Mouse (Mus musculus) cerebellum, adult 2 months (tissue): ENCODE results near the gene Stx6. TPM values are rescaled to one million over a fixed set of nuclear protein-coding genes. Genes with fewer than 3 reads are reported as not detected.

Source experiments
- DNase-seq, 2 experiments: peaks; one replicate each; pipeline ENCODE4 v3.0.0; 2021
- H3K27ac ChIP-seq: fragments of 200-500 bp; 2 replicates; pipeline ENCODE4 v1.5.1; 2012; ENCODE audit warnings: low read length, control low read depth, inconsistent platforms; ENCODE audit not compliant: insufficient read depth
- H3K27me3 ChIP-seq: fragments of 200-500 bp; 2 replicates; pipeline ENCODE4 v1.6.1; 2012; ENCODE audit warnings: inconsistent platforms, mild to moderate bottlenecking, low read length, moderate library complexity; ENCODE audit not compliant: control insufficient read depth, insufficient read depth
- H3K4me1 ChIP-seq: fragments of 200-500 bp; 2 replicates; pipeline ENCODE4 v1.6.1; 2011; ENCODE audit warnings: low read length; ENCODE audit not compliant: control insufficient read depth, insufficient read depth
- H3K4me3 ChIP-seq: fragments of 200-500 bp; replicated peaks from 2 replicates; pipeline ENCODE3; 2011; ENCODE audit warnings: mild to moderate bottlenecking, low read depth, low read length, control low read depth; ENCODE audit not compliant: insufficient read depth
- CTCF ChIP-seq: fragments of 200-500 bp; IDR thresholded peaks from 2 replicates; pipeline ENCODE4 v1.5.1; 2011; ENCODE audit warnings: low read depth, mild to moderate bottlenecking, control low read depth, low read length, moderate library complexity, borderline replicate concordance; ENCODE audit not compliant: insufficient read depth
- POLR2A ChIP-seq: fragments of 200-500 bp; IDR thresholded peaks from 2 replicates; pipeline ENCODE4 v1.6.1; 2011; ENCODE audit warnings: low read length, control low read depth, borderline replicate concordance; ENCODE audit not compliant: insufficient read depth
- WGBS: fragments of 180-500 bp; shearing (Covaris S2); methylation state at CpG from one replicate; pipeline ENCODE4 v1.1.7; 2018; 5-methylcytosine and 5-hydroxymethylcytosine counted together
- polyA plus RNA-seq: library from polyadenylated mRNA; depleted of rRNA; stranded (reverse); fragments of >200 nt; gene quantifications from 2 replicates; pipeline ENCODE4 v1.2.3, GENCODE M21; 2012; rRNA removed

Stx6 gene
- polyA plus RNA-seq: 82.2 and 83.2 TPM in 2 replicates

DNA sequence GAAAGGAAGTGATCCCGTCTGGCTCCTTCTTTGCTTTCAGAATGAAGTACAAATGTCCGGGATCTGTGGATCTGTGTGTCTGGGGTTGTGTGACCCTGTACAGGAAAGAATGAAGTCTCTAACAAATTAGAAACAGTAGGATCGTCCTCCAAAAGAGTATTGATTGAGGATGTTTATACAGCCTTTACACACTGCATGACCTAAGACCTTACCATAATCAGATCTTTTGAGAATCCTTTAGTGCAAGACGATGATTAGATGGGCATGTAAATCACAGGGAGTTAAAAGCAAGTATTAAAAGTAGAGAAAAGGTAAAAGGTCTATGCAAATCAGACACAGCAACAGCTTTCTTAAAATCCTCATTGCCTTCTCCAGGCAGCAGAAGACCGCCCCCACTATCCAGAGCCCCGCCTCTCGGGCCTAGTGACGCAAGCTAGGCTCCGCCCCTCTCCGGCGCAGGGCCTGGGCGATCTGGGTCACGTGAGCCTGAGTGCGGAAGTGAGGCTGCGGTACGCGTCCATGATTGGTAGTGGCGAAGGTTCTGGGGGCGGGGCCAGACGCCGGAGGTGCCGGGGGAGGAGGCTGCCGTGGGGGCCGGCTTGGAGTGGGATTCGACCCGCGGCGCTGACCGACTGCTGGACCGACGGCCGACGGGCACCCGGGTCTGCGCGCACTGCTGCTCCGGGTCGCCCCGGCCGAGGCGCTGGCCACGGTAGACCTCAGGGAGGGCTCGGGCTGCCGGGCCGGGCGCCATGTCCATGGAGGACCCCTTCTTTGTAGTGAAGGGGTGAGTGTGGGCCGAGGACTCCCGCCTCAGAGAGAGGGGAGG is at the start of gene Stx6:
Stx6 (plus strand) TSS at position 575 of the 829 bp plus-strand sequence.
- TF ChIP-seq CTCF (no peak), POLR2A (peak; percentile 46; the same call in 1 of the 2 replicates)
- Histone ChIP-seq H3K4me3 (peak within 1 kb of the TSS; percentile 72), H3K27ac (peak within 1 kb of the TSS; percentile 67), H3K4me1 (no peaks in the 10 kb centered on the region), H3K27me3 (no peaks in the 10 kb centered on the region)
- DNase-seq: peak; percentile 97 to 98
- WGBS: 4% methylated on average over 44 of the region's 48 CpGs

GRCm38 (mm10) chr1:155109387-155110350 is 48.8 kb upstream of the Stx6 start:
- Histone ChIP-seq H3K4me3 (no peak overlapping the region), H3K27ac (no peak overlapping the region), H3K27me3 (no peaks in the 10 kb centered on the region), H3K4me1 (peaks cover 5% of the 10 kb centered on the region)
- no peak for DNase-seq
- WGBS: 48% methylated on average over 18 of the region's 18 CpGs
- no peak for TF ChIP-seq POLR2A
- TF ChIP-seq CTCF: no peak

DNA sequence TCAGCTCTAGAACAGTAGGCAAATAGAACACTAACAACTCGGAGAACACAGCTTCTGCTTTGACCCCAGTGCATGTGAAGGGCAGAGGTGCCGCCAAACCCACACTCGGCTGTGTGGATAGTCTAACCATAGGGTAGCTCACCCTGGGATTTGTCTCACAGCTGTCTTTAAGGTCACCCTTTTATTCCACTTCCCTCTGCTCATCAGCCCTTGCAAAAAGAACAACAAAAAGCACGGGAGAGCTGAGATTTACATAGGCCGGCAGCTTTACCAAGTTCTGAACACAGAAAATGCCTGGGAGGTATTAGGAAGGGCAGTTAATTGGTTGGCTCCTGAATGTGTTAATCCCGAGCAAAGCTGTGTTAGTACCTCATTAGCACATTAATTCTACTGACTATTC is 47.0 kb upstream of the Stx6 start:
- no peak overlapping the region for H3K4me3 ChIP-seq
- TF ChIP-seq CTCF: no peak
- TF ChIP-seq POLR2A: no peak
- WGBS: 92% methylated on average over 6 of the region's 6 CpGs
- DNase-seq: no peak
- no peak overlapping the region for H3K27ac ChIP-seq
- no peaks in the 10 kb centered on the region for H3K27me3 ChIP-seq
- peaks cover 5% of the 10 kb centered on the region for H3K4me1 ChIP-seq

DNA sequence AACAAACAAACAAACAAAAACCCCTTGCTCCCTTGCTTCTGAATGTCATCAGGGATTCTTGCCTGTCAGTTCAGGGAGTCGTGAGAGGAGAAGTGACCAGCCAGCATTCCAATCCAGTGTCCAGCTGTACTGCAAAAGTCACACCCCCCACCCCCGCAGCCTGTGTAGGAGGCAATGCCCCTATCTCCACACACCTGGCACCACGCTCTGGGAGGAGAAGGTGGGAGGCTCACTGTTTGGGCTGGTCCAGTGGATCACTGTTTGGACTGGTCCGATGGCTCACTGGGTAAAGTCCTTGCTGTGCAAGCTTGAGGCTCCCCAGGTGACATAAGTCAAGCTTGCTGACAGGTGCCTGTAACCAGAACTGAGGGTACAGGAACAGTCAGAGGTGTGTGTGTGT is 46.4 kb upstream of the Stx6 start:
- peaks cover 5% of the 10 kb centered on the region for H3K4me1 ChIP-seq
- 91% methylated on average over 4 of the region's 4 CpGs for WGBS
- DNase-seq: no peak
- no peak overlapping the region for H3K27ac ChIP-seq
- H3K27me3 ChIP-seq: no peaks in the 10 kb centered on the region
- no peak overlapping the region for H3K4me3 ChIP-seq
- TF ChIP-seq CTCF (no peak), POLR2A (no peak)

DNA sequence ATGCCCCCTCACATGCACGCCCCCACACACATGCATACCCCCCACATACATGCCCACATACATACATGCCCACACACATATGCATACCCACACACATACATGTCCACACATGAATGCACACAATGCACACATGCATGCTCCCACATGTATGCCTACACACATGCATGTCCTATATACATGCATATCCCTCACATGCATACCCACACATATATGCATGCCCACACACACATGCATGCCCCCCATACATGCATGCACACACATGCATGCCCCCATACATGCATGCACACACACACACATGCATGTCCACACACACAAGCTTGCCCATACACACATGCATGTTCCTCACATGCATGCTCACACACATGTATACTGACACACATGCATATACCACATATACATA is 45.6 kb upstream of the Stx6 start:
- TF ChIP-seq CTCF: no peak
- TF ChIP-seq POLR2A: no peak
- Histone ChIP-seq H3K27ac (no peak overlapping the region), H3K27me3 (no peaks in the 10 kb centered on the region), H3K4me1 (peaks cover 5% of the 10 kb centered on the region), H3K4me3 (no peak overlapping the region)
- DNase-seq: no peak
- 97% methylated on average over 1 of the region's 1 CpGs for WGBS

DNA sequence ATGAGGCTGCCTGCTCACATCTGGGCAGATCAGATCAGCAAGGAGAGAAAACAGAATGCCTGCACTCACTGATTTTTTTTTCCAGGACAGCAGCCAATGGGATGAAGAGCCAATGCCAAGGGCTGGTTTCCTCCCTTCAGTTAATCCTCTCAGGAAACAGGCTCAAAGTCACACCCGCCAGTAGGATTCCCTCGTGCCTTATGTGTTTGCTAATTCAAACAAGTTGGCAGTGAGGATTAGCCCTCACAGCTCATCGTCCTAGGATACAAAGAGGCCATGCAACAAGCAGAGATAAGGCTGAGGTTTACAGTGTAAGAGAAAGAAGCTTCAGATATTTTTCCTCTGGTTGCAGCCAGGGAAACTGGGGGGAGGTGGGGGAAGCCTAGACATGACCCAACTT is 44.6 kb upstream of the Stx6 start:
- 43% methylated on average over 3 of the region's 3 CpGs for WGBS
- no peak for TF ChIP-seq CTCF
- TF ChIP-seq POLR2A: no peak
- no peak overlapping the region for H3K4me3 ChIP-seq
- H3K27ac ChIP-seq: no peak overlapping the region
- DNase-seq: no peak
- no peaks in the 10 kb centered on the region for H3K27me3 ChIP-seq
- H3K4me1 ChIP-seq: peaks cover 5% of the 10 kb centered on the region

GRCm38 (mm10) chr1:155119719-155120118 is 38.8 kb upstream of the Stx6 start:
- 95% methylated on average over 1 of the region's 1 CpGs for whole genome bisulfite sequencing
- H3K4me1 ChIP-seq: peaks cover 11% of the 10 kb centered on the region
- no peak overlapping the region for H3K27ac ChIP-seq
- H3K4me3 ChIP-seq: no peak overlapping the region
- DNase-seq: no peak
- TF ChIP-seq POLR2A: no peak
- no peak for TF ChIP-seq CTCF
- H3K27me3 ChIP-seq: no peaks in the 10 kb centered on the region
